Mouse (Mus musculus) heart, adult 2 months (tissue): ENCODE measurements at regions not wholly inside any gene's neighbourhood (a gene's known extent, or its start where the extent isn't known, plus 50 kb on each side); places are given as distances from the start of the nearest gene placed in this dataset.
"Not testable (repeated sequence)": the region's sequence is repeated elsewhere in the genome, so short reads cannot be mapped to it uniquely, and the experiment has no call there.

Source experiments
- CTCF ChIP-seq: fragments of 200-600 bp; IDR thresholded peaks from 2 replicates; pipeline ENCODE4 v1.8.1; 2022; ENCODE audit warnings: antibody characterized with exemption, mild to moderate bottlenecking, moderate library complexity
- POLR2A ChIP-seq: fragments of 200-500 bp; IDR thresholded peaks from 2 replicates; pipeline ENCODE4 v1.6.1; 2011; ENCODE audit warnings: mild to moderate bottlenecking, low read depth, low read length, control low read depth; ENCODE audit not compliant: insufficient read depth

GRCm38 (mm10) chr12:115920119-115920518 is 127.4 kb upstream of the Zfp386 start:
- TF ChIP-seq CTCF, POLR2A: not testable (repeated sequence)
